Mouse (Mus musculus) stomach, embryonic 14.5 days (tissue): ENCODE results near the gene Spon2. TPM values are rescaled to one million over a fixed set of nuclear protein-coding genes. Genes with fewer than 3 reads are reported as not detected.
A peak's percentile ranks its signal among the peaks of the same experiment; 100 is the strongest.

ENCODE experiments used
- ATAC-seq: fragments of 200-750 bp; cut with Nextera tagmentation; 2 replicates; pipeline ENCODE4 v1.8.0; 2017; ENCODE audit warnings: low read depth, moderate TSS enrichment; ENCODE audit not compliant: insufficient number of reproducible peaks, insufficient read depth, low FRiP score
- H3K27ac ChIP-seq: fragments of 300-500 bp; sonication (generic); 2 replicates; pipeline ENCODE4 v1.5.1; 2014; ENCODE audit warnings: mild to moderate bottlenecking, low read length, moderate library complexity, mixed read lengths
- H3K27me3 ChIP-seq: fragments of 300-500 bp; sonication (generic); 2 replicates; pipeline ENCODE4 v1.6.1; 2014; ENCODE audit warnings: low read length, control low read depth, mixed read lengths; ENCODE audit not compliant: control insufficient read depth, insufficient read depth
- H3K36me3 ChIP-seq: fragments of 300-500 bp; sonication (generic); 2 replicates; pipeline ENCODE4 v1.6.1; 2014; ENCODE audit warnings: mild to moderate bottlenecking, control low read depth, low read length, moderate library complexity, mixed read lengths; ENCODE audit not compliant: control insufficient read depth, insufficient read depth
- H3K4me1 ChIP-seq: fragments of 300-500 bp; sonication (generic); 2 replicates; pipeline ENCODE4 v1.6.1; 2014; ENCODE audit warnings: low read length, control low read depth, mixed read lengths; ENCODE audit not compliant: control insufficient read depth, insufficient read depth
- H3K4me2 ChIP-seq: fragments of 300-500 bp; sonication (generic); replicated peaks from 2 replicates; pipeline ENCODE4 v1.6.1; 2014; ENCODE audit warnings: low read depth, low read length, control low read depth
- H3K4me3 ChIP-seq: fragments of 300-500 bp; sonication (generic); 2 replicates; pipeline ENCODE4 v1.5.1; 2014; ENCODE audit warnings: low read depth, low read length, control low read depth
- H3K9ac ChIP-seq: fragments of 300-500 bp; sonication (generic); replicated peaks from 2 replicates; pipeline ENCODE4 v1.6.1; 2014; ENCODE audit warnings: low read depth, mild to moderate bottlenecking, control low read depth, low read length, moderate library complexity, mixed read lengths
- H3K9me3 ChIP-seq: fragments of 300-500 bp; sonication (generic); 2 replicates; pipeline ENCODE4 v1.6.1; 2016; ENCODE audit warnings: low read depth, low read length, control low read depth; ENCODE audit not compliant: control insufficient read depth
- WGBS: fragments of 180-500 bp; shearing (Covaris S2); extraction: QIAGEN DNeasy Blood & Tissue Kit; methylation state at CpG from one replicate; pipeline ENCODE4 v1.1.7; 2014; 5-methylcytosine and 5-hydroxymethylcytosine counted together
- polyA plus RNA-seq: library from polyadenylated mRNA; unstranded; fragments of >200 nt; fragmentation: Nextera tagmentation; extraction: Ambion mirVana; gene quantifications from 2 replicates; pipeline ENCODE4 v1.2.1, GENCODE M21; 2014

Spon2 gene
- polyA plus RNA-seq, 1 experiment from 2014 or later: 23.6 TPM

GRCm38 (mm10) chr5:33201697-33202096 lies 16.6 kb downstream of the Spon2 start:
- WGBS: 48% methylated on average over 13 of the region's 13 CpGs

GRCm38 (mm10) chr5:33200071-33200470 lies 18.2 kb downstream of the Spon2 start:
- 45% methylated on average over 1 of the region's 1 CpGs for WGBS
- H3K9me3 ChIP-seq: no peaks in the 10 kb centered on the region
- H3K4me2 ChIP-seq: no peak overlapping the region
- no peak for ATAC-seq
- H3K36me3 ChIP-seq: no peaks in the 10 kb centered on the region
- no peak overlapping the region for H3K27ac ChIP-seq
- H3K27me3 ChIP-seq: no peaks in the 10 kb centered on the region
- no peak overlapping the region for H3K9ac ChIP-seq
- no peak overlapping the region for H3K4me3 ChIP-seq
- 0 out of 2 replicates have a peak, but pooled peaks cover 4% of the 10 kb centered on the region for H3K4me1 ChIP-seq

More at GRCm38 (mm10) chr5:33201697-33202096, 16.6 kb downstream of the Spon2 start:
- no peak overlapping the region for H3K4me2 ChIP-seq
- 0 out of 2 replicates have a peak, but pooled peaks cover 4% of the 10 kb centered on the region for H3K4me1 ChIP-seq
- no peak for ATAC-seq
- H3K27ac ChIP-seq: no peak overlapping the region
- H3K9ac ChIP-seq: no peak overlapping the region
- no peaks in the 10 kb centered on the region for H3K9me3 ChIP-seq
- no peaks in the 10 kb centered on the region for H3K36me3 ChIP-seq
- H3K4me3 ChIP-seq: no peak overlapping the region
- no peaks in the 10 kb centered on the region for H3K27me3 ChIP-seq

GRCm38 (mm10) chr5:33195246-33195852 lies 22.9 kb downstream of the Spon2 start:
- Histone ChIP-seq H3K9ac (no peak overlapping the region), H3K4me3 (no peak overlapping the region), H3K4me1 (0 out of 2 replicates have a peak, but pooled peaks cover 7% of the 10 kb centered on the region), H3K27ac (no peak overlapping the region), H3K4me2 (no peak overlapping the region), H3K36me3 (no peaks in the 10 kb centered on the region), H3K27me3 (no peaks in the 10 kb centered on the region), H3K9me3 (no peaks in the 10 kb centered on the region)
- 47% methylated on average over 9 of the region's 9 CpGs for WGBS
- ATAC-seq: peak; percentile 85

- ATAC-seq: no peak
- no peak overlapping the region for H3K27ac ChIP-seq
- H3K4me2 ChIP-seq: no peak overlapping the region
- H3K36me3 ChIP-seq: no peaks in the 10 kb centered on the region
- WGBS: 20% methylated on average over 7 of the region's 7 CpGs
- no peak overlapping the region for H3K9ac ChIP-seq
- H3K4me1 ChIP-seq: 0 out of 2 replicates have a peak, but pooled peaks cover 7% of the 10 kb centered on the region
- H3K4me3 ChIP-seq: no peak overlapping the region
- H3K27me3 ChIP-seq: no peaks in the 10 kb centered on the region
- H3K9me3 ChIP-seq: no peaks in the 10 kb centered on the region
Observed at GRCm38 (mm10) chr5:33193567-33193966, 24.7 kb downstream of the Spon2 start.

Other genes with a start within 250 kb of the Spon2 start
- gene Ywhah, start 199.6 kb downstream of the Spon2 start, polyA plus RNA-seq: 388 and 396 TPM in 2 replicates
- gene Slc5a1, start 114.2 kb downstream of the Spon2 start, polyA plus RNA-seq: 1.1 and 2.0 TPM in 2 replicates
- 323 and 344 TPM in 2 replicates for gene Ctbp1, start 56.5 kb upstream of the Spon2 start, polyA plus RNA-seq
- gene Maea, start 117.1 kb upstream of the Spon2 start, polyA plus RNA-seq: 124 and 130 TPM in 2 replicates
- gene Uvssa, start 160.1 kb upstream of the Spon2 start, polyA plus RNA-seq: 11.7 and 12.0 TPM in 2 replicates
- not detected in 2 replicates for gene Nkx1-1, start 215.5 kb upstream of the Spon2 start, polyA plus RNA-seq